Mouse (Mus musculus) T-cell, adult 2 months (primary cell): ENCODE results near the gene Smarcb1.

Experiments
- DNase-seq: peaks from one replicate; pipeline ENCODE4 v3.0.0; 2022; ENCODE audit warnings: low spot score

The Smarcb1 gene

DNA sequence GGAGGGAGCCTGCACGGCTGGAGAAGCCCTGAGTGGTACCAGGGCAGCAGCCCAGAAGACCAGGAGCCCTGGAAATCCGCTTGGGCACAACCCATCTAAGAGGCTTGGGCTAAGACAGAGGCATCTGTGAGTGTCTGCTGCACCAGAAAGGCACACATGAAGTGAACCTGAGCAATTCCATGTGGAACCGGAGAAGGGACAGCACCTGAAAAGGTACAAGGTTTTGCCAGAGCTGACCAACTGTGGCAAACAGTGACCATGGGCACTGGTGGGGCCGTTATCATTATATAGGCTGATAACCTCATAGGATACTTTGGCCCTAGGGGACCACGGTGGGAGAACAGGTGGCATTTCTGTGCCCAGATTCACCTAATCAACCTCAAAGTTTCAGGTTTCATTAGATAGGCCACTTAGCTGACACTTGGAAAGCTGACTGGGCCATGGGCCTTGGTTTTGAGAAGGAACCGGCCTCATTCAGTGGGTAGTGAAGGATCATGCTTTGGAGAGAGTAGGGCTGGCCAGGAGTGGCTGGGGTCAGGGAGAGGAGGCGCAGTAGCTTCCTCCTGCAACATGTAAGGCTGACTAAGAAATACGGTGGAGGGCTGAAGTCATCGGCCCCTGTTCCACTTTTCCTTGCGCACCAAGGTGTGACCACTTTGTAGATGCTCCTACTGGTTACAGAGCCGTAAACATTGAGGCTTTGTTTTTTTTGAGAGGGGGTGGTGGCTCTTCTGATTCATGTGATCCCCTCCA, 65.1 kb downstream of the Smarcb1 start:
- no peak for DNase-seq

DNA sequence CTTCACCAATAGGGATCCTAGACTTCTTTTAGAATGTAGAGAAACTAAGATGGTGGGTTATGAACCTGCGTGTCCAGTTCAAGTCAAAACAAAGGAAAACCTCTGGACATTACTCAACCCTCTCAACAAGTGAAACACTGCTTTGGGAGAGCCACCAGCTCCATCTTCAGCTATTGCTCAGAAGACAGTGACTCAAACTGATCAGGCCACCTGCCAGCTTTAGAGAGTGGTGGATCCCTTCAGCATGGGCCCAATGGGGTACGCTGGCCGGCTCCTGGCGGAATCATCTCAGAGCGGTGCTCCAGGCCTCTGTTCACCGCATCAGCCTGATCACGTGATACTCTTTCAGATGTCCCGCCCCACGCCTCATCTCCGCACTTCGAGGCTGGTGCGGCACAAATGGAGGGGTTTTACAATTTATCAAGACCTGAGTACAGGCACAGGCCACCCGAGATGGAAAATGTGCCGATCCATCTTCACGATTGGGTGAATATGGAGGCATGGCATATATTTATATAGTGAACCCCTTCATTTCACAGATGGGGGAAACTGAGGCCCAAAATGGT, 65.9 kb downstream of the Smarcb1 start:
- DNase-seq: no peak

DNA sequence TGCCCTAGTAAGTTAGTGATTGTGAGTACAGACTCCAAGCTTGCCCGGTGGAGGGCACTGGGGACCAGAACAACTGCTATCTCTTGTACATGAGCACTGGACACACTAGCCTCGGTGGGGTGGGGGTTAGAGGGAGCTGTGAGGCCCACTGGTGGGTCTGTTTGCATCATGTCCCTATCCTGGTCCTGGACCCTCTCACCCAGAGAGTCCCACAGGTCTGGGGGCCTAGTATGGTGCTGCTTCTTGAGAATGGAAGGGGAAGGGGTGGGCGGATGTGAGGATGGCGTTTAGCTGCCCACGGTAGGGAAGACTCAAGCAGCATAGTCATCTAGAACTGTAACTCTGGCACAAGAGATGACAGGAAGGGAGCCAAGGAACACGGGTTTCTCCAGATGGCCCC, 66.6 kb downstream of the Smarcb1 start:
- DNase-seq: no peak

DNA sequence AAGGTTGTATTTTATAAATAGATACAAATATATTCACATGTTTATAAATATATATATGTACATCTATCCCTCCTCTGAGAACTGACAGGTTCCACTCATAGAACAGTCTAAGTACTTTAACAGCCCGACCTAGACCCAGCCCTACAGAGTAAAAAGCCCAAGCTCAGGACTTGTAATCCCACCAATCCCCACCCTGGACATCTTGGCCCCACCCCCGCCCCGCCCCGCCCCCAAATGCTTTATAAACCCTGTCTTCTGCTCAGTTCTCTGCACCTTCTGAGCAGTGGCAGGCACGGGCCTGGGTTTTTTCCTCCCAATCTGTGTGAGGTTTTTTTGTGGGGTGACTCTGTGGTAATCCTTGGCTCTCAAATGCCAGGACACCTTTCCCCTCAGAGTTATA, 67.3 kb downstream of the Smarcb1 start:
- DNase-seq: no peak

DNA sequence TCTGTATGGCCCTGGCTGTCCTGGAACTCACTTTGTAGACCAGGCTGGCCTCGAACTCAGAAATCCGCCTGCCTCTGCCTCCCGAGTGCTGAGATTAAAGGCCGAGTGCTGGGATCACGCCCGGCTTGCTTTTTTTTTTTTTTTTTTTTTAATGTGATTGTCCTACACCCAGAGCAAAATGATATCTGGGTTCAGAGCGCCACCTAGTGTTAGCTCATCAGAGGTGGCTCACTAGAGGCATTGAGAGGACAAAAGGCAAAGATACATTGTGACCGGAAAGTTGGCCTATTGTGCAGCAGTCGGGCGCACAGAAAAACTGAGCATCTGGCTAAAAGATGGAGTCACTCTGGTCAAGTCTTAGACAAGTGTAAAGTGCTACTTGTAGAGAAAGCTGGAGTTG, 68.0 kb downstream of the Smarcb1 start:
- DNase-seq: peak; percentile 79

DNA sequence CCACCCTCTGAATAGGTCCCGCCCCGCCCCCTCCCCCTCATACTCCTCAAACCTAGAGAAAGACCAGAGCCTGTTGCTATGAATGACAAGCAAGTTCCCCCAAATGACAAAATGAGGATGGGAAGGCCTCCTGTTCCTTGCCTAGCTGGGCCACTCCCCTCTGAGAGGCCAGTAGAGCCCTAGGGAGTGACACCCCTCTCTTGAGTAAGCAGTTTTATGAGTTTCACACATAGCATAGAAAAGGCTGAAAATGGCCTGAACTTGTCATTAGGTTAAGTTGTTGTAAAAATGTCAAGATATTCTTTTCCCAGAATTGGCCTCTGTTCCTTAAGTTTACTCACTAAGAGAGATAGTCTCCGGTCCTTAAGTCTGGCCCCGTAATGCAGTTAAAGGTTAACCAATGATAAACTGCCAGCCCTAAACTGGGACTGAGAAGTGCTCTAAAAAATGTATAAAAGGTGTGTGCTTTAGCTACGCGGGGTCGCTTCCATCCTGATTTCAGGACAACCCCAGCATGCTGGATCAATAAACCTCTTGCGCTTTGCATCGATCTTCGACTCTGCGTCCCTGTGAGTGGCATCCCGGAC, 68.8 kb downstream of the Smarcb1 start:
- no peak for DNase-seq

DNA sequence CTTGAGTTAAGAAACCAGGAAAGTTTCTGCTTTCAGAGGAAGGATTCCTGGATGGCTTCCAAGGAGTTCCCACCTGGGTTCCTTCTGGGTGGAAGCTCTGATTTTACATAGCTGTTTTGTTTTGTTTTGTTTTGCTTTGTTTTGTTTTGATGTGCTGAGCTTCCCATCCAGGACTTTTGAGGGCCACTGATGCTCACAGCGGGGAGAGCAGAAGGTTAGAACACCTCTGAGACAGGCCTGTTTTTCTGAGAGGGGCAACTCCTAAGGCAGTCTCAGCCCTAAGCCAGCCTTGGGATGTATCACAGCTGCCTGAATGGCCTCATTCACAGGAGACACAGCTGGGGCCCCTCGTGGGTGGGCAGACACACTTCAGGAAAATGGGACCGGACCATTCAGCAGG, 69.7 kb downstream of the Smarcb1 start:
- DNase-seq: no peak

DNA sequence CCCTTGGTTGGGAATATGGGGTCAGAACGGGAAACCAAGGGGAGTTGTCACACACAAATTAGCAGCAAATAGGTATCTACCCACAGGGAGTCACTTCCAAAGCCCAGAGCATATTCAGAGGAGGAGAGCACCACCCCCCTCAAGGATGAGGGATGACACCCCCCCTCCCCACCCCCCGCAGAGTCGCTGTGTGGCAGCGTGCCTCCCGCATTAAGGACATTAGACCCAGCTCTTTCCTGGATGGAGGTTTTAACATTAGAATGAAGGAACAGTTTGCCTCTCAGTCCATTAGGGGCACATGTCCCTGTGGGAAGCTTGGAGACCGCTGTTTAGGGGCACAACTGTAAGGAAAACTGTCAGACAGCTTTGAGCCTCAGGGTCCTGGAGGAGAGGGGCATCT, 70.3 kb downstream of the Smarcb1 start:
- DNase-seq: no peak

DNA sequence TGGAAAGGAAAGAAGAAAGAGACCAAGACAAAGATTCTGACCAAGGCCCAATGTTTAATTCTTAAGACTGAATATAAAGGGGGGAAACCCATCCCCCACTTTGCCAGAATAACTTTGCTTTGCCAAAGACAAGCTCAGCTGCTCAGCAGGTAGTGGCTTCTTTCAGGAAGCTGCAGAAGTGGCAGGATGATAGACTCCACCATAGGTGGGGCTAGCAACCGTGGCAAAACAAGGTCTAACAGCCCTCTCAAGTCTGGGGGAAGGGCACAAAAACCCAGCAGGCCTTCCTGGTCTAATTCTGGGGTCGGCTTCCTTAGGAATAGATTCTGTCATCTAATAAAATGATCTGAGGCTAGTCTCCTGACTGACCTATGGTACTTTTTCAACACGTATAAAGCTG, 73.0 kb downstream of the Smarcb1 start:
- DNase-seq: no peak
